Mouse (Mus musculus): ENCODE results near the gene Map3k4.

Gene Map3k4

GRCm38 (mm10) chr17:12271805-12272204, 46.8 kb downstream of the Map3k4 start:
- 90% methylated on average over 18 of the region's 18 CpGs for WGBS

DNA sequence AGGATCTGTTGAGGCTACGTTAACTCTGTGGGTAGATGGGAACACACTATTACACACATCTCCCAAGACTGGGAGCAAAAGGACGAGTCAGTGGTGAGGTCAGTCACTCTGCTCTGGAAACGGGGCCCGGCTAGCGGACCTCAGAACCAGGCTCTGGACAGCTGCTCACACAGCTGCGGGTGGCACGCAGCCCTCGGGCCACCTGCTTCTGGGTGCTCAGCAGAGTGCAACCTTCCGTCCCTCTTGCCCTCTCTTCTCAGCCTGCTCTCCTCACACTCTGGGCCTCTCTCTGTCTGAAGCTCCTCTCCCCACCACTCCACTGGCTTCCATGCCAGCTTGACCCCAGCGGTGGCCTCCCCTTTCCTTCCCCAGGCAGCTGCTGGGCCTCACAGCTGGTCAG, 50.1 kb downstream of the Map3k4 start:
- 69% methylated on average over 10 of the region's 10 CpGs for WGBS

DNA sequence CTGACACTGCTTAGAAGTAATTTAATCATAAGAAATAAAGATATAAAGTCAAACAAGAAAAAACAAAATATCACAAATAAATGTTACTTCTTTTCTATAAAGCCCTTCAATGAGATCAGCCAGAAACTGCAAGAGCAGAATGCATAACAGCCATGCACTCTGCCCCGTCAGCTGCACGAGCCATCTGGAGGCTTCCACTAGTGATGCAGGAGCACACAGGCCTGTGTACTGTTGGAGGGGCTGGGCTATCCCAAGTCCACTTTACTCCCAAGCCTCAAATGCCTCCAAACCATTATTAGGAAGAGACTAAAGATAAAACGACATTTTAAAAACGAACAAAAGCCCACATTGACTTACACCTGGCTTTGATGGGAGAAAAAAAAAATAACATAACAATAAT, 50.5 kb downstream of the Map3k4 start:
- 67% methylated on average over 4 of the region's 4 CpGs for WGBS

DNA sequence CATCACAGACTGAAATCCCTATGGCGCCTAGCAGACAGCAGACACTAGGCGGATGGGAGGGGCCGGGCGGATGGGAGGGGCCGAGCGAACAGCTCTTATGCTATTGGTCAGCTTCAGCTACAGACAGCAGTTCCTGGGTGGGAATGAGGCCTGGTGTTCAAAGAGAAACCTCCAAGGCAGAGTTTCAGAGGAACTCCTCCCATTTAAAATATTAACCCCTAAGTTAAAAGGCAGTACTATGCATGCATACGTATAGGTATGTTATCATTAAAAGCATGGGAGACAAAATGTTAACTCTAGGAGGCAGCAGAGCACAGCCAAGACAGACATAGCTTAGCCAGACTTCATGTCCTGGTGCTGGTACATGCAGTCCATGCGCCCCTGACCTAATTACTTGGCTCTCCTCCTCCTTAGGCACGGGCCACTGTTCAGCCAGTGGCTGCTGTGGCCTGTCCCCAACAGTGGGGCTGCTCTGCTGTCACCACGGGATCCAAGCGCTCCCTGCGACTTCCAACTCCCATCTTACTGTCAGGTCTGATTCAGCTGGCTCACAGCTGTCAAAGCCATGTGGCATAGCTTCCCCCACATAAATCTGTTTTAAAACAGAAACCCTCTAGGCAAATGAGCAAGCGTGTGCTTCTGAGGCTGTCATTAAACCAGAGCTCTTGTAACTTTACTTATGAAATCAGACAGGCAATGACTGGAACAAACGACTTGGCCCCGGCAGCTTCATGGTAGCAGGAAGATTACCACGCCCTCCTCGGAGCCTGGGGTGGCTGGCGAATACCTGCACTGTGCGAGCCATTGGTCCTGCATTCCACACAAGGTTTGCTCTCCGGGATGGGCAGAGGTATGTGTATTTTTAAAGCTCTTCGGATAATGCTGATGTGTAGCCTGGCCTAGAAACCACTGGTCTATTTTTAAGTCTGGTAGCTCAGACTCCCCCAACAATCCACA, 52.3 kb downstream of the Map3k4 start:
- WGBS = 43% methylated on average over 21 of the region's 21 CpGs

GRCm38 (mm10) chr17:12264293-12264692, 54.3 kb downstream of the Map3k4 start:
- WGBS = 93% methylated on average over 3 of the region's 3 CpGs

GRCm38 (mm10) chr17:12263787-12264186, 54.8 kb downstream of the Map3k4 start:
- 86% methylated on average over 13 of the region's 13 CpGs for WGBS

- 95% methylated on average over 8 of the region's 8 CpGs for WGBS
Observed at GRCm38 (mm10) chr17:12262851-12263250, 55.7 kb downstream of the Map3k4 start.

GRCm38 (mm10) chr17:12261887-12262286, 56.7 kb downstream of the Map3k4 start:
- 79% methylated on average over 2 of the region's 2 CpGs for WGBS

DNA sequence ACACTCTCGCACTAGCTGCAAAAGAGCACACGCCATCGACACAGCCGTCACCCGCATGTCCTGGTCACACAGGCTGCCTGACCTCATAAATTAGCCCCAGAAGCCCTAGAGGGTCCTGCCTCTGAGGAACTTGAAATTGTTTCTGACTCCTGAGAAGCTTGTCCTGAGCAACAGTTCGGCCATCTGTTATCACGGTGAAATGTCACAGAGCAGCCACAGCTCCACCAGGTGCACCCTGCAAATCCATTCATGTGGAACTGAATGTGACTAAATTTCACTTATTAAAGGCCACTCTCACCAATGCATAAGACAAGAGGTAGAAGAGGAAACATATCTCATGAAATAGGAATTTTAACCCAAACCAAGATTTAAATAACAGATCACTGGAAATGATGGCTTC, 57.2 kb downstream of the Map3k4 start:
- WGBS = 92% methylated on average over 7 of the region's 7 CpGs

- 92% methylated on average over 8 of the region's 8 CpGs for WGBS
Observed at GRCm38 (mm10) chr17:12259957-12260356, 58.6 kb downstream of the Map3k4 start.

DNA sequence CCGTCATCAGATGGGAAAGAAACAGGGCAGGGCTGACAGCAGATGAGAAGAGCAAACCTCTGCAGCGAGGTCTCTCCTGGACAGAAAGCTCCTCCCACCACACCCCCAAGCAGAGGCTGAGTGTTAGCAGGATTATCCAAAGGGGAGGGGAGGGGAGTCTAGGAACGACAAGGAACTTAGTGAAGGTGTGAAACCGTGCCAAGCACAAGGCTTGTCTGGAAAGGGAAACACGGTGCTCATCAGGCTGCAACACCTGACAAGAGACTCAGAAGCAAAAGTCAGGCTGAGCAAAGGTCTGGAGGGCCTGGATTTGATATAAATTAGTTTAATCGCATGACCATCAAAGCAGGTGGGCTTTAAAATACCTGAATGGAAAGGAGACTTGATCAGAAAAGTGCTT, 60.1 kb downstream of the Map3k4 start:
- WGBS = 68% methylated on average over 6 of the region's 6 CpGs

- 96% methylated on average over 11 of the region's 11 CpGs for WGBS
Observed at GRCm38 (mm10) chr17:12256142-12256541, 62.5 kb downstream of the Map3k4 start.

DNA sequence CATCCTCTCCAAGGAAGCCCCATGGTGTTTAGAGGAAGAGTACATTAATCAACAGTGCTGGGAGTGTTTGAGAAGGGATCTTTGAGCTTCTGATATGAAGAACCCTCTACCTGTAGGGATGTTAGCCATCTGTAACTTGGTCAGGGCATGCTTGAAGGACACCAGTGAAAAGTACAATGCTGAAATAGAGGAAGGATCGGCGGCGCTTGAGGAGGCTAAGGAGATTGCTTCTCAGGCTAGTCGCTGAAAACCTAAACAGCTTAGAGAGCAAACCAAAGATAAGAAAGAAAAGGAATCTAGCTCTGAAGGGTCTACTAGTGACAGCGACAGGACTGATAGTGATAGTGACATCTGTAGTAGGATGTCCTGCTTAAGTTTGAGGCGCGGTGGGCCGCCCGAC, 68.0 kb downstream of the Map3k4 start:
- 94% methylated on average over 9 of the region's 9 CpGs for WGBS

DNA sequence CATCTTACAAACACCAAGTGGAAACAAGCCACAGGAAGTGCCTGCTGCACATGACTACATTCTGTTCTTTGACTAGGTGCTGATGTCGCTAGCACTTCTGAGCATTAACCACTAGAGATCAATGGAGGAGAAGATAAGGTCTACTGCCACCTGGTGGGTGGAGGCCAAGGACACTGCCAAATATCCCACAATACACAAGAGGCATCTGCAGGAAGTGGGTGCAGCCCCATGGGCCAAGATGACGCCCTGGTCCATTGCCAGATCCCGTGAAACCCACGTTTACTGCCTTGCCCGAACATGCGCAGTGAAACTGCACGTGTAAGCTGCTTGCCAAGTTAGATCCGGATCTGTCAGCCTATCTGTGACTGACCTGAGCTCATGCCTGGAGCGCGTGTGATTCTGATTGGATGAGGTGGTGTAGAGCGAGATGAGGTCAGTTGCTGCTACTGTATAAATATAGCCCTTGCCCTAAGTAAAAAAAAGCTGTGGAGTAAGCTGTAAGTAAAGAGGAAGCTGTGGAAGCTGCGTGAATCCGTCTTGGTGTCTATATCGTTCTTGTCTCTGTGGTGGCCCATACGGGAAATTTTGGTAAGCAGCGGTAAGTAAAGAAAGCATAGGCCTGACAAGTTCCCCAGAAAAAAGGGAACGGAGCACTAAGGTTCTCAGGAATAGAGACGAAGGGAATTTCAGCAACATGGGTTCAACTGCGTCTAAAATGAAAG, 68.7 kb downstream of the Map3k4 start:
- 90% methylated on average over 19 of the region's 19 CpGs for WGBS

DNA sequence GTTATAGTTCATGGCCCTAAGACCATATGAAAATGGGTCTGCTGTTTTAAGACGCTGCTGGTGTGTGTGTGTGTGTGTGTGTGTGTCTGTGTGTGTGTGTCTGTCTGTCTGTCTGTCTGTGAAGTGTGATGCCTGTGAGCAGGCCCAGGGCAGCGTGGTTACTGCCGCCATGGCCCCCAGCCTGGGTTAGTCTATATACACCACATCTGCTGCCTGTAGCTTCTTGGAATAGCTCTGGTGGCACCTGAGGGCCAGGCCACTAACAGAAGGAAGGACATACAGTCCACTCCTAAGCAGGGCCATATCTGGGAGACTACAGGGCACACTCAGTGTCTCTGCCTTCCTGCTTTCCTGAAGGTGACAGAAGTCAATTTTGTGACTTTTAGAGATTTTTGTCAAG, 77.9 kb downstream of the Map3k4 start:
- WGBS = 94% methylated on average over 3 of the region's 3 CpGs

DNA sequence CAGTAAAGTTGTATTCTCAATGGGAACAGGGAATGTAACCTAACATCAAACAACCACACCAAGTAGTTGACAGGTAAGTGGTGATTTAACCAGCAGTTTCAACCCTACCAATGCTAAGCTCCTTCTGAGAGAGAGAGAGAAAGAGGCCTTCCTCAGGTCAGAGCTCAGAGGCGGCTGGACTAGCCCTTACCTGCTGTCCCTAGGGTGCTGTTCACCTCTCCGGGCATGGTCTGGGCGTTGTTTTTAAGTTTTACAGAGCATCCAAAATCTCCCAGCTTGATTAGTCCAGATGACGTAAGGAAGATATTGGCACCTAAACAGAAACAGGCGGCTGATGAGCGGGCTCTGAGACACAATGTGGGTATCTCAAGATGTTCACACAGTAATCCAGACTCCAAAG, 85.9 kb downstream of the Map3k4 start:
- WGBS = 88% methylated on average over 6 of the region's 6 CpGs

DNA sequence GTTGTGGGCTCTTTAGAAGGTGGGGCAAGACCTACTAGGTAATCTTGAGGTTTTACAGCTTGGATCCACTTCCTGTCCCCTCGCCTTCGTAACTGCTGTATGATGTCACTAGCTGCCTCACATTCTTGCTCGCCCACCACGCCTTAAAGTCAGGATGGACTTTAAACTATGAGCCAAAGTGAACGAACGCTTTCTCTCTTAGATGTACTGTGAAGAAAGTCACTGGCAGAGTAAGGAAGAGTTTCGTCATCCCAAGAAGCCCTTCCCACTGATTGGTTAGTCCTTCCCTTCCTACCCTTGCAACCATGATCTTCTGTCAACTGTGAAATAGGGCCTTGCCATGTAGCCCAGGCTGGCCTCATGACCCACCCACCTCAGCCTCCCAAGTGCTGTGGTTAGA, 87.5 kb downstream of the Map3k4 start:
- 85% methylated on average over 7 of the region's 7 CpGs for WGBS

GRCm38 (mm10) chr17:12230167-12230566, 88.4 kb downstream of the Map3k4 start:
- 44% methylated on average over 6 of the region's 6 CpGs for WGBS

DNA sequence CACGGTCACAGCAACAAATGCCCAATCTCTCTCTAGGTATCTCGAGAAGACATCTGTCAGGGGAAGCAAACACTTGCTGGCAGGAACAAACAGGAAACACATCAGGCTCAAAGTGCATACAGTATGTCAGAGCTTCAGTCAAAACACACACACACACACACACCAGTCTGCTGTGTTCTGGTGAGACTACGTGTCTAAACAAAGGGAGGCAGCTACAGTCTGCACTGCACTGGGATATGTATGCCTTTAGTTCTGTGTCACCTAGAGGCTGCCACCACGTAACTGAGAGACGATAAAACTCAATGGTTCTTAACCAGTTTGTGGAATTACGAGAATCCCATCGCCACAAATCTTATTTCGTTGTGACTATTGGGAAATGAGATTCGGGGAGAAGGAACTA, 88.8 kb downstream of the Map3k4 start:
- 68% methylated on average over 9 of the region's 9 CpGs for WGBS

- 74% methylated on average over 7 of the region's 7 CpGs for WGBS
Observed at GRCm38 (mm10) chr17:12228471-12228870, 90.1 kb downstream of the Map3k4 start.

GRCm38 (mm10) chr17:12228001-12228400, 90.6 kb downstream of the Map3k4 start:
- WGBS = 72% methylated on average over 10 of the region's 10 CpGs

DNA sequence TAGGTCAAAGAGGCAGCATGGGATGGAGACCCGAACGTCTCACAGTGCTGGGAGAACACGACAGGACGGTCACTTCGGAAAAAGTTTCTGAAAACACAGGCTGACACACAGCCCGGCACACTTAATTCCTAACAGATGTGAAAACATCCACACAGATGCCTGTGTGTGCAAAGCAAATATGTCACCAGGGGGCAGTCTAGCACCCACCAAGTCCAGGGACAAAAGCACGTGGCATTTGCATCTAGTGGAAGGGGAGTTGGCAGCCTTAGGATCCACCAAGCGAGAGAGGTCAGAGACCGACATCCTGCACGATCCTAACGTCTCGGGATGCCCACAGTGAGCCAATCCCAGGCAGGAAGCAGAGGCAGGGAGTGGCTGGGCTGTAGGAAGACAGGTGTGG, 92.0 kb downstream of the Map3k4 start:
- WGBS = 73% methylated on average over 12 of the region's 12 CpGs

DNA sequence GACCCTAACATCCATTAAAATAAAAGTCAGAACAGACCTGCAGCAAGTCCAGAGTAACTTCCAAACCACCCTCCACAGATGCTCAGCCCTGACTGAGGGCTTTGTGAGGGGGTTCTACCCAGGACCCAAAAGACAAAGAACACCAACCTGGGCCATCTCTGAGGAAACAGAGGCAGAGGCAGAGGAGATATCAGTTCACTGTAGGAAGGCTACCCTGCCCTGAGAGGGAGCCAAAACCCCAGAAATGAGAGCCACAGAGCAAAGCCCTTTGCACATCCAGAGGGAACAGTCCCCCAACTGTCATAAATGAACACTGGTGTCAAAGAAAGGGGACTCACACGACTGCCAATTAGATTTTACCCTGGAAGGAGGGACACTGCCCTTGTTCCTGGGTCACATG, 93.4 kb downstream of the Map3k4 start:
- 47% methylated on average over 1 of the region's 1 CpGs for WGBS

Measured in cerebral cortex, adult 2 months (tissue).